Mouse (Mus musculus): ENCODE results near the gene Ngp.
A peak's percentile ranks its signal among the peaks of the same experiment; 100 is the strongest.
"Not testable (repeated sequence)": the region's sequence is repeated elsewhere in the genome, so short reads cannot be mapped to it uniquely, and the experiment has no call there.

Gene Ngp

GRCm38 (mm10) chr9:110419511-110420112, at the start of gene Ngp:
TSS of gene Ngp (plus strand) at chr9:110419747.
- DNase-seq (ENCODE audit: low read depth, low spot score), result no peak

GRCm38 (mm10) chr9:110369860-110370259, 49.7 kb upstream of the Ngp start:
- DNase-seq (ENCODE audit: low read depth, low spot score), result no peak

- DNase-seq (ENCODE audit: low read depth, low spot score), result no peak
Measured at GRCm38 (mm10) chr9:110373871-110374270, 45.7 kb upstream of the Ngp start.

- no peak for DNase-seq (ENCODE audit: low read depth, low spot score)
Measured at GRCm38 (mm10) chr9:110375668-110376067, 43.9 kb upstream of the Ngp start.

GRCm38 (mm10) chr9:110377655-110378054, 41.9 kb upstream of the Ngp start:
- DNase-seq (ENCODE audit: low read depth, low spot score), result not testable (repeated sequence)

- no peak for DNase-seq (ENCODE audit: low read depth, low spot score)
Measured at GRCm38 (mm10) chr9:110379361-110379760, 40.2 kb upstream of the Ngp start.

GRCm38 (mm10) chr9:110380662-110381061, 38.9 kb upstream of the Ngp start:
- DNase-seq (ENCODE audit: low read depth, low spot score), result no peak

GRCm38 (mm10) chr9:110381292-110381691, 38.3 kb upstream of the Ngp start:
- DNase-seq (ENCODE audit: low read depth, low spot score), result no peak

- no peak for DNase-seq (ENCODE audit: low read depth, low spot score)
Measured at GRCm38 (mm10) chr9:110384369-110384929, 35.1 kb upstream of the Ngp start.

- DNase-seq (ENCODE audit: low read depth, low spot score), result no peak
Measured at GRCm38 (mm10) chr9:110388011-110388410, 31.5 kb upstream of the Ngp start.

- DNase-seq (ENCODE audit: low read depth, low spot score), result no peak
Measured at GRCm38 (mm10) chr9:110390843-110391242, 28.7 kb upstream of the Ngp start.

GRCm38 (mm10) chr9:110393295-110393694, 26.3 kb upstream of the Ngp start:
- no peak for DNase-seq (ENCODE audit: low read depth, low spot score)

GRCm38 (mm10) chr9:110400650-110401049, 18.9 kb upstream of the Ngp start:
- DNase-seq (ENCODE audit: low read depth, low spot score), result no peak

- no peak for DNase-seq (ENCODE audit: low read depth, low spot score)
Measured at GRCm38 (mm10) chr9:110402731-110403130, 16.8 kb upstream of the Ngp start.

- not testable (repeated sequence) for DNase-seq (ENCODE audit: low read depth, low spot score)
Measured at GRCm38 (mm10) chr9:110403240-110403639, 16.3 kb upstream of the Ngp start.

- DNase-seq (ENCODE audit: low read depth, low spot score), result no peak
Measured at GRCm38 (mm10) chr9:110407311-110408098, 12.0 kb upstream of the Ngp start.

- DNase-seq (ENCODE audit: low read depth, low spot score), result peak; percentile 98
Measured at GRCm38 (mm10) chr9:110408099-110408773, 11.3 kb upstream of the Ngp start, which contains the start of gene Ptpn23. TSS of gene Ptpn23 (minus strand) at chr9:110408213.

- peak; percentile 75 for DNase-seq (ENCODE audit: low read depth, low spot score)
Measured at GRCm38 (mm10) chr9:110410908-110411887, 8.3 kb upstream of the Ngp start.

- no peak for DNase-seq (ENCODE audit: low read depth, low spot score)
Measured at GRCm38 (mm10) chr9:110412926-110413325, 6.6 kb upstream of the Ngp start.

- DNase-seq (ENCODE audit: low read depth, low spot score), result no peak
Measured at GRCm38 (mm10) chr9:110413785-110414184, 5.8 kb upstream of the Ngp start.

GRCm38 (mm10) chr9:110431241-110431640, 11.7 kb downstream of the Ngp start:
- DNase-seq (ENCODE audit: low read depth, low spot score), result no peak

Measured in retina, adult 2 months (tissue).